Mouse (Mus musculus) cerebellum, adult 2 months (tissue): ENCODE results near the gene Gm11011.

ENCODE experiments used
- CTCF ChIP-seq: fragments of 200-500 bp; IDR thresholded peaks from 2 replicates; pipeline ENCODE4 v1.5.1; 2011; ENCODE audit warnings: low read depth, mild to moderate bottlenecking, control low read depth, low read length, moderate library complexity, borderline replicate concordance; ENCODE audit not compliant: insufficient read depth
- POLR2A ChIP-seq: fragments of 200-500 bp; IDR thresholded peaks from 2 replicates; pipeline ENCODE4 v1.6.1; 2011; ENCODE audit warnings: low read length, control low read depth, borderline replicate concordance; ENCODE audit not compliant: insufficient read depth

- TF ChIP-seq POLR2A (no peak), CTCF (no peak)
These were observed 22.4 kb upstream of the Gm11011 start for GRCm38 (mm10) chr2:169609956-169610355.
